Mouse (Mus musculus) frontal cortex, adult (tissue): ENCODE measurements around the gene Il10.
A peak's percentile ranks its signal among the peaks of the same experiment; 100 is the strongest.

Source experiments
- ATAC-seq: cut with Nextera tagmentation; 2 replicates; pipeline ENCODE4 v1.9.2; 2017; ENCODE audit warnings: mild to moderate bottlenecking, moderate library complexity, mixed read lengths; ENCODE audit not compliant: low TSS enrichment

Gene Il10

GRCm38 (mm10) chr1:131019492-131020098 is at the start of gene Il10:
Il10 (plus strand) TSS chr1:131019845.
- no peak for ATAC-seq

- peak; percentile 72 for ATAC-seq
These were observed 40.2 kb upstream of the Il10 start for GRCm38 (mm10) chr1:130979455-130979854.

- ATAC-seq, result peak; percentile 72
These were observed 35.2 kb upstream of the Il10 start for GRCm38 (mm10) chr1:130984441-130984840.

- no peak for ATAC-seq
These were observed 32.6 kb upstream of the Il10 start for GRCm38 (mm10) chr1:130987001-130987400.

- no peak for ATAC-seq
These were observed 32.2 kb upstream of the Il10 start for GRCm38 (mm10) chr1:130987418-130987817.

- no peak for ATAC-seq
These were observed 30.3 kb upstream of the Il10 start for GRCm38 (mm10) chr1:130989331-130989730.

- no peak for ATAC-seq
These were observed 29.2 kb upstream of the Il10 start for GRCm38 (mm10) chr1:130990448-130990847.

GRCm38 (mm10) chr1:130993574-130994154 is 26.0 kb upstream of the Il10 start:
- ATAC-seq, result peak; percentile 50; the same call in 1 of the 2 replicates

- ATAC-seq, result peak; percentile 56
These were observed 24.1 kb upstream of the Il10 start for GRCm38 (mm10) chr1:130995515-130995914.

GRCm38 (mm10) chr1:130996356-130996755 is 23.3 kb upstream of the Il10 start:
- ATAC-seq, result no peak

- ATAC-seq, result no peak
These were observed 22.2 kb upstream of the Il10 start for GRCm38 (mm10) chr1:130997441-130997840.

- ATAC-seq, result peak; percentile 76
These were observed 21.3 kb upstream of the Il10 start for GRCm38 (mm10) chr1:130998321-130998720.

GRCm38 (mm10) chr1:130999708-131000107 is 19.9 kb upstream of the Il10 start:
- no peak for ATAC-seq

GRCm38 (mm10) chr1:131000296-131000695 is 19.3 kb upstream of the Il10 start:
- no peak for ATAC-seq

- ATAC-seq, result no peak
These were observed 17.1 kb upstream of the Il10 start for GRCm38 (mm10) chr1:131002561-131002960.

GRCm38 (mm10) chr1:131003037-131003922 is 16.4 kb upstream of the Il10 start:
- no peak for ATAC-seq

GRCm38 (mm10) chr1:131006069-131006468 is 13.6 kb upstream of the Il10 start:
- ATAC-seq, result no peak

GRCm38 (mm10) chr1:131010201-131011153 is 9.2 kb upstream of the Il10 start:
- no peak for ATAC-seq

- ATAC-seq, result no peak
These were observed 7.2 kb upstream of the Il10 start for GRCm38 (mm10) chr1:131012494-131012893.

- no peak for ATAC-seq
These were observed 5.7 kb upstream of the Il10 start for GRCm38 (mm10) chr1:131013926-131014325.

GRCm38 (mm10) chr1:131015281-131015680 is 4.4 kb upstream of the Il10 start:
- ATAC-seq, result no peak

- no peak for ATAC-seq
These were observed 3.8 kb upstream of the Il10 start for GRCm38 (mm10) chr1:131015879-131016278.
